Mouse (Mus musculus) erythroblast, embryonic 14.5 days (primary cell): ENCODE results near the gene Lcorl.

Source experiments
- GATA1 ChIP-seq: IDR thresholded peaks from 2 replicates; pipeline ENCODE4 v1.6.1; 2012; ENCODE audit warnings: low read length, inconsistent platforms, mixed read lengths
- TAL1 ChIP-seq: IDR thresholded peaks from 3 replicates; pipeline ENCODE4 v1.6.1; 2012; ENCODE audit warnings: low read length, inconsistent platforms, mixed read lengths

GRCm38 (mm10) chr5:45686223-45686622 is 171.2 kb downstream of the Lcorl start:
- TF ChIP-seq TAL1 (no peak), GATA1 (no peak)
